Mouse (Mus musculus) liver, embryonic 14.5 days (tissue): ENCODE results near the gene Col1a1. TPM values are rescaled to one million over a fixed set of nuclear protein-coding genes. Genes with fewer than 3 reads are reported as not detected.
A peak's percentile ranks its signal among the peaks of the same experiment; 100 is the strongest.

ENCODE experiments used
- ATAC-seq: fragments of 200-750 bp; cut with Nextera tagmentation; 2 replicates; pipeline ENCODE4 v1.8.0; 2017; ENCODE audit warnings: moderate number of reproducible peaks, mild to moderate bottlenecking, moderate library complexity; ENCODE audit not compliant: insufficient read depth
- DNase-seq, 3 experiments: peaks; one replicate each; pipeline ENCODE4 v3.0.0-alpha.2; 2012 to 2013; ENCODE audit warnings: low read depth in 3 of 3, low spot score in 3 of 3
- H3K27ac ChIP-seq: fragments of 300-500 bp; sonication (generic); 2 replicates; pipeline ENCODE4 v1.5.1; 2014; ENCODE audit warnings: moderate library complexity, mild to moderate bottlenecking, control low read depth, inconsistent platforms
- H3K27me3 ChIP-seq: fragments of 300-500 bp; sonication (generic); 2 replicates; pipeline ENCODE4 v1.6.1; 2014; ENCODE audit warnings: mild to moderate bottlenecking, low read length, moderate library complexity; ENCODE audit not compliant: control insufficient read depth, insufficient read depth
- H3K36me3 ChIP-seq: fragments of 300-500 bp; sonication (generic); replicated peaks from 2 replicates; pipeline ENCODE4 v1.6.1; 2014; ENCODE audit warnings: low read depth; ENCODE audit not compliant: control insufficient read depth, insufficient read depth
- H3K4me1 ChIP-seq, 2 experiments: fragments of 200-500 bp in 1 of 2; fragments of 300-500 bp in 1 of 2; sonication (generic) in 1 of 2; replicated peaks; 2 replicates each; pipeline ENCODE4 v1.6.1; 2012 to 2014; ENCODE audit warnings: antibody characterized with exemption in 1 of 2, inconsistent platforms in 1 of 2, low read length in 1 of 2; ENCODE audit not compliant: control insufficient read depth in 2 of 2, insufficient read depth in 2 of 2
- H3K4me2 ChIP-seq: fragments of 300-500 bp; sonication (generic); 2 replicates; pipeline ENCODE4 v1.6.1; 2014; ENCODE audit warnings: low read depth, mild to moderate bottlenecking, control low read depth, moderate library complexity
- H3K4me3 ChIP-seq, 2 experiments: fragments of 200-500 bp in 1 of 2; fragments of 300-500 bp in 1 of 2; sonication (generic) in 1 of 2; 2 replicates each; pipeline ENCODE4 v1.5.1; 2012 to 2014; ENCODE audit warnings: low read depth in 2 of 2, low read length in 2 of 2, mild to moderate bottlenecking in 2 of 2, control low read depth in 1 of 2, inconsistent platforms in 1 of 2, moderate library complexity in 1 of 2; ENCODE audit not compliant: insufficient read depth in 1 of 2
- H3K9ac ChIP-seq: fragments of 300-500 bp; sonication (generic); replicated peaks from 2 replicates; pipeline ENCODE4 v1.6.1; 2014; ENCODE audit warnings: mild to moderate bottlenecking, control low read depth, moderate library complexity
- H3K9me3 ChIP-seq: fragments of 300-500 bp; sonication (generic); 2 replicates; pipeline ENCODE4 v1.6.1; 2016; ENCODE audit warnings: low read length, mixed read lengths; ENCODE audit not compliant: control insufficient read depth
- CTCF ChIP-seq: IDR thresholded peaks from 2 replicates; pipeline ENCODE4 v1.5.1; 2016; ENCODE audit warnings: antibody characterized with exemption, low read depth, control low read depth
- EP300 ChIP-seq: IDR thresholded peaks from 2 replicates; pipeline ENCODE4 v1.6.1; 2016; ENCODE audit warnings: antibody characterized with exemption, low read depth
- WGBS: fragments of 180-500 bp; shearing (Covaris S2); extraction: QIAGEN DNeasy Blood & Tissue Kit; methylation state at CpG from one replicate; pipeline ENCODE4 v1.1.7; 2014; ENCODE audit not compliant: insufficient replicate concordance; 5-methylcytosine and 5-hydroxymethylcytosine counted together
- polyA plus RNA-seq, 2 experiments: library from polyadenylated mRNA; depleted of rRNA in 1 of 2; stranded (reverse) in 1 of 2; unstranded in 1 of 2; fragments of >200 nt; fragmentation: Nextera tagmentation in 1 of 2; extraction: Ambion mirVana in 1 of 2; gene quantifications; 2 replicates each; pipeline versions ENCODE4 v1.2.1 to v1.2.3; 2012 to 2014

Col1a1 gene
- polyA plus RNA-seq, 2 experiments = 14.1 to 30.8 TPM

DNA sequence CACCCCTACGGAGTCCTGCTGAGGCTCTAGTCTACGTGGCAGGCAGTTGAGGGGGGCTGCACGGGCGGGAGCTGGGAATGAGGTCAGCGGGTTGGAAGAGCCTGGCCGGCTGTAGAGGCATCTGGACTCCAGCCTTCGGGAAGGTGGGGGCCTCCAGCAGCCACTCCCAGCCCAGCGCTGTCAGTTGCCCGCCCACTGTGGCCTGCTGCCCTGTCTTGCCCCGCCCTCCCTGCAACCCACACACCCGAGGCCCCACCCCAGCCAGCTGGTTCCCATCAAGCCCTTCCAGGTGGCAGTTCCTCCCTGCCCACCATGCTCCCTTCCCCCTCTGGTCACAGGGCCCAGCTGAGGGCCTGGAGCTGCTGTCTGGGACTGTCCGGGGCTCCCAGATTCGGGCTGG, 7.2 kb upstream of the Col1a1 start:
- H3K9me3 ChIP-seq = no peaks in the 10 kb centered on the region
- no peak overlapping the region for H3K4me3 ChIP-seq
- peak; percentile 74 for ATAC-seq
- no peak for TF ChIP-seq EP300
- H3K27ac ChIP-seq = no peak overlapping the region
- peaks cover 3% of the 10 kb centered on the region for H3K27me3 ChIP-seq
- WGBS = 9% methylated on average over 13 of the region's 13 CpGs
- DNase-seq = peak in 1 of 3 experiments; percentile 19
- H3K4me1 ChIP-seq = peaks cover 0 to 7% of the 10 kb centered on the region in 2 experiments; a peak in 1 of 4 replicates
- H3K36me3 ChIP-seq = no peaks in the 10 kb centered on the region
- H3K9ac ChIP-seq = no peak overlapping the region
- no peak overlapping the region for H3K4me2 ChIP-seq

DNA sequence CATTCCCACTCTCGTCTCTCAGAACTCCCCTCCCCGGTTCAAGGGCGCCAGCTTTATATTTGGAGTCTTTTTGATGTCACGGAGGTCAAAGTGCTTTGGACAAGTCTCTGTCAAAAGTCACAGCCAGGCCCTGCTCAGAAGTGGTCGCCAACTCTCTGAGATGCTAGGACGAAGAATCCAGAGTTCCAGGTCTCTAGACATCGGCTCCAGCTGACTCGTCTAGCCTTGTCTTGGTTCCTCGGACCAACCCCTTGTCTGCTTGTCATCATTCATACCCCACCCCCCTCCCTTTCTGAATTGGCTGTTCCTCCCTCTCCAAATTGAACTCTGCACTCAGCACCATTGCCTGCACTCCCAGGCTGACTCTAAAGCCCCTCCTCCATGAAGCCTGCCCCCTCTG, 6.4 kb upstream of the Col1a1 start:
- H3K4me2 ChIP-seq = no peak overlapping the region
- H3K36me3 ChIP-seq = no peaks in the 10 kb centered on the region
- no peaks in the 10 kb centered on the region for H3K9me3 ChIP-seq
- no peak for TF ChIP-seq EP300
- no peak for TF ChIP-seq CTCF
- 50% methylated on average over 9 of the region's 9 CpGs for WGBS
- no peak overlapping the region for H3K27ac ChIP-seq
- ATAC-seq (no peak), DNase-seq (no peak)
- peaks cover 0 to 7% of the 10 kb centered on the region in 2 experiments; a peak in 1 of 4 replicates for H3K4me1 ChIP-seq
- no peak overlapping the region for H3K9ac ChIP-seq
- H3K27me3 ChIP-seq = peaks cover 7% of the 10 kb centered on the region
- H3K4me3 ChIP-seq = no peak overlapping the region

DNA sequence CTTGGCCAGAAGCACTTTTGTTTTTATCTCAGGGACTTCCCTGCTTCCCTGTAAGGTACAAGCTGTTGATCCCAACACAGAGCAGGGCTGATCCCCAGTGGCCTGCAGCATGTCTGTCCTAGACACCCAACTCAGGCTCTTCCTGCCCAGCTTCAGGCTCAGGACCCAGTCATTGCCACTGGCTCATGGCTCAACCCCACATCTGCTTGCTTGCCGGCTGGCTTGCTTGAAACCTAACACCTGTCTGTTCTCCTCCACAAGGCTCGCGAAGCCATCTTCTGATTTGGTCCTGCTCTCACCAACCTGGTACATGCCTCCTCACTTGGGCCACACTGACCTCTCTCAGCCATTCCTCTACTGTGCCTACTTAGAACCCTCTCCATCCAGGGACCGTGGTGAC, 5.9 kb upstream of the Col1a1 start:
- peaks cover 0 to 7% of the 10 kb centered on the region in 2 experiments; a peak in 1 of 4 replicates for H3K4me1 ChIP-seq

DNA sequence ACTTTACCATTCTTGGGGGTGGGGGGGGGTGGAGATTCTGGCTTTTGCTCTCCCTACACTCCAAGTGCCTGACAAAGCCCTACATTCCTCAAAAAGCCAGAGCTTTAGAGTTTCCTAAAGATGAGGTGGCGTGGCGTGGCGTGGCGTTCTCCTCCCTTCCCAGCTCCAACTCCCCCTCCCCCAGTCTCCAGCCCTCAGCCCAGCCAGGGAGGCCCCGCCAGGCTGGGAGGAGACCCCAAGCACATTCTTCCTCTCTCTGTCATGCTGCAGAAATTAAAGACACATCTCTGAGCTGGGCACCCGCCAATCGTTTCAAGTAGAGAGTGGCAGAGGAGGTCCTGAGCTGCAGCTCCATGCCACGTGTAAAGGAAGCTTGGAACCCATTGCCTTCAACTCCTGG, 2.4 kb upstream of the Col1a1 start:
- Histone ChIP-seq H3K4me3 (no peak overlapping the region), H3K27me3 (peaks cover 31% of the 10 kb centered on the region), H3K9me3 (no peaks in the 10 kb centered on the region), H3K4me2 (no peak overlapping the region), H3K27ac (no peak overlapping the region), H3K4me1 (peaks cover 0 to 3% of the 10 kb centered on the region in 2 experiments; a peak in 1 of 4 replicates), H3K36me3 (no peaks in the 10 kb centered on the region), H3K9ac (no peak overlapping the region)
- ATAC-seq (no peak), DNase-seq (no peak)
- 15% methylated on average over 8 of the region's 8 CpGs for WGBS
- TF ChIP-seq CTCF (no peak), EP300 (no peak)

More for the DNA sequence above, 5.9 kb upstream of the Col1a1 start:
- Histone ChIP-seq H3K36me3 (no peaks in the 10 kb centered on the region), H3K27ac (no peak overlapping the region), H3K4me2 (no peak overlapping the region), H3K4me3 (no peak overlapping the region), H3K27me3 (peaks cover 10% of the 10 kb centered on the region), H3K9ac (no peak overlapping the region), H3K9me3 (no peaks in the 10 kb centered on the region)
- DNase-seq (no peak), ATAC-seq (no peak)
- no peak for TF ChIP-seq CTCF
- TF ChIP-seq EP300 = no peak
- 42% methylated on average over 4 of the region's 4 CpGs for WGBS

DNA sequence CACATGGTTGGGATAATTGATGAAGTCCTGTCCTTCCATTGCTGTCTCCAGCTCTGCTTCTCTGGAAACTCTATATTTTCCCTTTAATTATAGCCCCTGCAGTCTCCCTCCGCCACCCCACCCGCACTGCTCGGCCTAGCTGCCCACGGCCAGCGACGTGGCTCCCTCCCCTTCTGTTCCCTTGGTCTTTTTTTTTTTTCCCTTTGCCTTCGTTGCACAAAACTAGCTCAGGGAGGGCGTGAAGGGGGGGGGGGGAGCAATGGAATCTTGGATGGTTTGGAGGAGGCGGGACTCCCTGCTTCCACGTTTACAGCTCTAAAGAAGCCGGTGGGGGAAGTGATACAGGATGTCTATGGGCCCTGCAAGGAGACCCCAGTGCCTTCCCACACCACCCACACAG, 1.5 kb upstream of the Col1a1 start:
- no peak for ATAC-seq

More for the DNA sequence above, 1.5 kb upstream of the Col1a1 start:
- no peak for TF ChIP-seq EP300
- no peak for TF ChIP-seq CTCF
- H3K27ac ChIP-seq = no peak overlapping the region
- H3K27me3 ChIP-seq = peaks cover 37% of the 10 kb centered on the region
- no peaks in the 10 kb centered on the region; a peak in 1 of 4 replicates for H3K4me1 ChIP-seq
- H3K9me3 ChIP-seq = no peaks in the 10 kb centered on the region
- no peak overlapping the region for H3K4me3 ChIP-seq
- 32% methylated on average over 11 of the region's 11 CpGs for WGBS
- H3K36me3 ChIP-seq = no peaks in the 10 kb centered on the region
- H3K4me2 ChIP-seq = no peak overlapping the region
- DNase-seq = no peak
- no peak overlapping the region for H3K9ac ChIP-seq
